Mouse (Mus musculus) Muller cell, postnatal 12 days (primary cell): ENCODE results near the gene Gm5678.

Source experiments
- DNase-seq: peaks from one replicate; pipeline ENCODE4 v3.0.0-alpha.2; 2015; ENCODE audit errors: inconsistent ontology term

Gm5678 gene

GRCm38 (mm10) chr16:93627761-93628400 lies at the start of gene Gm5678:
TSS of gene Gm5678 (plus strand) at chr16:93628097.
- DNase-seq: no peak

GRCm38 (mm10) chr16:93578346-93579005 lies 49.4 kb upstream of the Gm5678 start:
- DNase-seq: no peak

- no peak for DNase-seq
Observed at GRCm38 (mm10) chr16:93581125-93581524, 46.8 kb upstream of the Gm5678 start.

GRCm38 (mm10) chr16:93584976-93585702 lies 42.8 kb upstream of the Gm5678 start:
- DNase-seq: no peak

- no peak for DNase-seq
Observed at GRCm38 (mm10) chr16:93585703-93586205, 42.1 kb upstream of the Gm5678 start.

GRCm38 (mm10) chr16:93586382-93586781 lies 41.5 kb upstream of the Gm5678 start:
- DNase-seq: no peak

GRCm38 (mm10) chr16:93588281-93588680 lies 39.6 kb upstream of the Gm5678 start:
- no peak for DNase-seq

GRCm38 (mm10) chr16:93590915-93591314 lies 37.0 kb upstream of the Gm5678 start:
- DNase-seq: no peak

- no peak for DNase-seq
Observed at GRCm38 (mm10) chr16:93591450-93592430, 36.2 kb upstream of the Gm5678 start.

GRCm38 (mm10) chr16:93592711-93593110 lies 35.2 kb upstream of the Gm5678 start:
- DNase-seq: no peak

GRCm38 (mm10) chr16:93593406-93593805 lies 34.5 kb upstream of the Gm5678 start:
- DNase-seq: no peak

- DNase-seq: no peak
Observed at GRCm38 (mm10) chr16:93594448-93594847, 33.4 kb upstream of the Gm5678 start.

GRCm38 (mm10) chr16:93595766-93596165 lies 32.1 kb upstream of the Gm5678 start:
- DNase-seq: no peak

GRCm38 (mm10) chr16:93596807-93597206 lies 31.1 kb upstream of the Gm5678 start:
- no peak for DNase-seq

GRCm38 (mm10) chr16:93597551-93597950 lies 30.3 kb upstream of the Gm5678 start:
- no peak for DNase-seq

- DNase-seq: no peak
Observed at GRCm38 (mm10) chr16:93599461-93599860, 28.4 kb upstream of the Gm5678 start.

GRCm38 (mm10) chr16:93603439-93604212 lies 24.3 kb upstream of the Gm5678 start, which contains the start of gene Setd4:
TSS of gene Setd4 (minus strand) at chr16:93604063.
- peak; percentile 97 for DNase-seq

GRCm38 (mm10) chr16:93604481-93604969 lies 23.4 kb upstream of the Gm5678 start:
- no peak for DNase-seq

GRCm38 (mm10) chr16:93605553-93605952 lies 22.3 kb upstream of the Gm5678 start, which contains the start of gene Cbr1:
TSS of gene Cbr1 (plus strand) at chr16:93605853.
- DNase-seq: no peak

- no peak for DNase-seq
Observed at GRCm38 (mm10) chr16:93606146-93606545, 21.8 kb upstream of the Gm5678 start.
